ENCODE assay signal across 8 mouse cellular contexts in genomic region chr11:114636292-114636691, GRCm38 (mm10). TPM values are rescaled to one million over a fixed set of nuclear protein-coding genes. Genes with fewer than 3 reads are reported as not detected.
A peak's percentile ranks its signal among the peaks of the same experiment; 100 is the strongest.
DNase-seq lines count a peak whose midpoint lies in the region; TF ChIP-seq lines count a peak whose summit lies in the region.

No protein-coding gene starts in this region.

- intact Hi-C loops in gastrocnemius, postnatal 14 days (cut with DNase I; ENCODE audit: low total_unique reads), result loop anchor here (2.0 to 5.0 kb wide), 2 partner anchors 113 to 764 kb away; no protein-coding TSS in a partner anchor
- intact Hi-C loops in left cerebral cortex, adult 2 months (cut with DNase I), result loop anchor here (1.0 to 5.0 kb wide), 6 partner anchors 113 to 933 kb away; partner anchors contain the start of gene Sdk2

- H3K27ac ChIP-seq in left cerebral cortex, adult 2 months, result no peak overlapping the region

- peak; percentile 74 to 76 for DNase-seq in adrenal gland, adult 18-20 months (ENCODE audit: low spot score in 2 of 2)
- peak; percentile 97 for DNase-seq in embryo, embryonic 10 days (ENCODE audit: low spot score)
- DNase-seq in gastrocnemius, postnatal 14 days, result peak; percentile 75
- DNase-seq in induced T-regulatory cell, adult 2 months (ENCODE audit: low read depth), result peak; percentile 84
- DNase-seq in left cerebral cortex, adult 2 months (ENCODE audit: extremely low spot score in 1 of 2, low spot score in 2 of 2), result peak; percentile 81 to 86
- DNase-seq in mesoderm, embryonic 11.5 days (ENCODE audit: low read depth, low spot score), result peak; percentile 94
- peak; percentile 66 to 70 for DNase-seq in right cerebral cortex, postnatal 36 days (ENCODE audit: low spot score in 2 of 2)
- DNase-seq in urinary bladder, postnatal 36 days (ENCODE audit: low spot score in 2 of 2), result peak; percentile 68 to 73

- H3K4me3 ChIP-seq in left cerebral cortex, adult 2 months, result peak overlapping the region; percentile 26

- TF ChIP-seq CTCF in left cerebral cortex, adult 2 months (IDR thresholded peaks at IDR 0.05), result peak; percentile 95

RNA-seq across cellular contexts. Expression of gene Rpl38, which starts 32.0 kb away (rescaled TPM):
- total RNA-seq in adrenal gland, adult 18-20 months (2021), result 1,000 to 10,000 TPM; 1,092 to 1,268 TPM
- total RNA-seq in gastrocnemius, postnatal 14 days (2021), result 100 to 1,000 TPM; 832 to 884 TPM
- total RNA-seq in left cerebral cortex, adult 2 months (2021), result 100 to 1,000 TPM; 817 to 866 TPM

RNA-seq across cellular contexts. Expression of gene Ttyh2, which starts 38.9 kb away (rescaled TPM):
- 10 to 100 TPM; 46.0 to 94.2 TPM for total RNA-seq in adrenal gland, adult 18-20 months (2021)
- total RNA-seq in gastrocnemius, postnatal 14 days (2021), result 10 to 100 TPM; 32.9 to 48.2 TPM
- 10 to 100 TPM; 18.5 to 18.6 TPM for total RNA-seq in left cerebral cortex, adult 2 months (2021)
